Mouse (Mus musculus): ENCODE measurements around the gene Prox2. TPM values are rescaled to one million over a fixed set of nuclear protein-coding genes. Genes with fewer than 3 reads are reported as not detected.

The Prox2 gene
- polyA plus RNA-seq, 1 experiment: 0.60 TPM

GRCm38 (mm10) chr12:85108643-85109042 lies 1.9 kb downstream of the Prox2 start:
- DNase-seq (ENCODE audit: low read depth): no peak
- TF ChIP-seq CTCF (IDR thresholded peaks at IDR 0.05; ENCODE audit: borderline replicate concordance, extremely low read depth, insufficient read depth, insufficient read length) (no peak), POLR2A (IDR thresholded peaks at IDR 0.05; ENCODE audit: borderline replicate concordance, extremely low read depth, insufficient read depth, insufficient read length, poor library complexity, severe bottlenecking) (no peak)

- no peak for DNase-seq (ENCODE audit: low read depth)
- TF ChIP-seq POLR2A (IDR thresholded peaks at IDR 0.05; ENCODE audit: borderline replicate concordance, extremely low read depth, insufficient read depth, insufficient read length, poor library complexity, severe bottlenecking) (no peak), CTCF (IDR thresholded peaks at IDR 0.05; ENCODE audit: borderline replicate concordance, extremely low read depth, insufficient read depth, insufficient read length) (no peak)
Observed at GRCm38 (mm10) chr12:85106292-85106691, 4.3 kb downstream of the Prox2 start.

GRCm38 (mm10) chr12:85104789-85105188 lies 5.8 kb downstream of the Prox2 start:
- no peak for TF ChIP-seq POLR2A (IDR thresholded peaks at IDR 0.05; ENCODE audit: borderline replicate concordance, extremely low read depth, insufficient read depth, insufficient read length, poor library complexity, severe bottlenecking)
- TF ChIP-seq CTCF (IDR thresholded peaks at IDR 0.05; ENCODE audit: borderline replicate concordance, extremely low read depth, insufficient read depth, insufficient read length): no peak

GRCm38 (mm10) chr12:85103096-85103495 lies 7.5 kb downstream of the Prox2 start:
- no peak for DNase-seq (ENCODE audit: low read depth)
- TF ChIP-seq POLR2A (IDR thresholded peaks at IDR 0.05; ENCODE audit: borderline replicate concordance, extremely low read depth, insufficient read depth, insufficient read length, poor library complexity, severe bottlenecking) (no peak), CTCF (IDR thresholded peaks at IDR 0.05; ENCODE audit: borderline replicate concordance, extremely low read depth, insufficient read depth, insufficient read length) (no peak)

More at GRCm38 (mm10) chr12:85104789-85105188, 5.8 kb downstream of the Prox2 start:
- no peak for DNase-seq (ENCODE audit: low read depth)

- DNase-seq (ENCODE audit: low read depth): no peak
- TF ChIP-seq CTCF (IDR thresholded peaks at IDR 0.05; ENCODE audit: borderline replicate concordance, extremely low read depth, insufficient read depth, insufficient read length): no peak
- TF ChIP-seq POLR2A (IDR thresholded peaks at IDR 0.05; ENCODE audit: borderline replicate concordance, extremely low read depth, insufficient read depth, insufficient read length, poor library complexity, severe bottlenecking): no peak
Observed at GRCm38 (mm10) chr12:85101521-85102106, 8.9 kb downstream of the Prox2 start.

- no peak for DNase-seq (ENCODE audit: low read depth)
- TF ChIP-seq POLR2A (IDR thresholded peaks at IDR 0.05; ENCODE audit: borderline replicate concordance, extremely low read depth, insufficient read depth, insufficient read length, poor library complexity, severe bottlenecking) (no peak), CTCF (IDR thresholded peaks at IDR 0.05; ENCODE audit: borderline replicate concordance, extremely low read depth, insufficient read depth, insufficient read length) (no peak)
Observed at GRCm38 (mm10) chr12:85101001-85101400, 9.6 kb downstream of the Prox2 start.

- no peak for DNase-seq (ENCODE audit: low read depth)
- TF ChIP-seq CTCF (IDR thresholded peaks at IDR 0.05; ENCODE audit: borderline replicate concordance, extremely low read depth, insufficient read depth, insufficient read length) (no peak), POLR2A (IDR thresholded peaks at IDR 0.05; ENCODE audit: borderline replicate concordance, extremely low read depth, insufficient read depth, insufficient read length, poor library complexity, severe bottlenecking) (no peak)
Observed at GRCm38 (mm10) chr12:85095859-85096258, 14.7 kb downstream of the Prox2 start.

- TF ChIP-seq CTCF (IDR thresholded peaks at IDR 0.05; ENCODE audit: borderline replicate concordance, extremely low read depth, insufficient read depth, insufficient read length): no peak
- no peak for TF ChIP-seq POLR2A (IDR thresholded peaks at IDR 0.05; ENCODE audit: borderline replicate concordance, extremely low read depth, insufficient read depth, insufficient read length, poor library complexity, severe bottlenecking)
- DNase-seq (ENCODE audit: low read depth): no peak
Observed at GRCm38 (mm10) chr12:85095146-85095545, 15.4 kb downstream of the Prox2 start.

- no peak for TF ChIP-seq CTCF (IDR thresholded peaks at IDR 0.05; ENCODE audit: borderline replicate concordance, extremely low read depth, insufficient read depth, insufficient read length)
- no peak for TF ChIP-seq POLR2A (IDR thresholded peaks at IDR 0.05; ENCODE audit: borderline replicate concordance, extremely low read depth, insufficient read depth, insufficient read length, poor library complexity, severe bottlenecking)
- no peak for DNase-seq (ENCODE audit: low read depth)
Observed at GRCm38 (mm10) chr12:85094706-85095105, 15.9 kb downstream of the Prox2 start.

- DNase-seq (ENCODE audit: low read depth): peak; percentile 41
- TF ChIP-seq CTCF (IDR thresholded peaks at IDR 0.05; ENCODE audit: borderline replicate concordance, extremely low read depth, insufficient read depth, insufficient read length) (no peak), POLR2A (IDR thresholded peaks at IDR 0.05; ENCODE audit: borderline replicate concordance, extremely low read depth, insufficient read depth, insufficient read length, poor library complexity, severe bottlenecking) (no peak)
Observed at GRCm38 (mm10) chr12:85094010-85094409, 16.5 kb downstream of the Prox2 start.

- DNase-seq (ENCODE audit: low read depth): peak; percentile 77
- TF ChIP-seq CTCF (IDR thresholded peaks at IDR 0.05; ENCODE audit: borderline replicate concordance, extremely low read depth, insufficient read depth, insufficient read length): peak; percentile 67
- TF ChIP-seq POLR2A (IDR thresholded peaks at IDR 0.05; ENCODE audit: borderline replicate concordance, extremely low read depth, insufficient read depth, insufficient read length, poor library complexity, severe bottlenecking): no peak
Observed at GRCm38 (mm10) chr12:85092214-85092613, 18.3 kb downstream of the Prox2 start.

- DNase-seq (ENCODE audit: low read depth): no peak
- TF ChIP-seq POLR2A (IDR thresholded peaks at IDR 0.05; ENCODE audit: borderline replicate concordance, extremely low read depth, insufficient read depth, insufficient read length, poor library complexity, severe bottlenecking): no peak
- no peak for TF ChIP-seq CTCF (IDR thresholded peaks at IDR 0.05; ENCODE audit: borderline replicate concordance, extremely low read depth, insufficient read depth, insufficient read length)
Observed at GRCm38 (mm10) chr12:85091190-85091589, 19.4 kb downstream of the Prox2 start.

All from brain, embryonic 14.5 days (tissue).